Mouse (Mus musculus): ENCODE results near the gene Barhl1.

The Barhl1 gene

GRCm38 (mm10) chr2:28916513-28916865, at the start of gene Barhl1:
Barhl1 (minus strand) TSS chr2:28916668.
- peak in 1 of 2 experiments; percentile 13 for DNase-seq

DNA sequence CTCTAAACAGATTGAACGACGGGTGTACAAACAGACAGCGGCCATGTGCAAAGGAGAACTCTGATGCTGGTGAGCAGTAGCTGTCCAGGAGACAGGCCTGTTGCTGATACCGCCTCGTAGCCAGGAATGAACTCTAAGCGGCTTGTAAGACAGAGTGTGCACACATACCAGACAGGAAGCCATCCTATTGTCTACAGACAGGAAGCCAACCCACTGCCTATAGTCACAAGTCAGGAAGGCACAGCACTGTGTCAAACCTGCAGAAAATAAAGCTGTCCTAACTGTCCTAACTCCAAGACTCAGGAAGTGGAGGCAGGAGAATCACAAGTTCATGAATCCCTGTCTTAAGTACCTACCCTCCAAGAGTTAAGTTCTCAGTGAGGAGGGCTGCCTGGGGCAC, 47.1 kb upstream of the Barhl1 start:
- DNase-seq = no peak

DNA sequence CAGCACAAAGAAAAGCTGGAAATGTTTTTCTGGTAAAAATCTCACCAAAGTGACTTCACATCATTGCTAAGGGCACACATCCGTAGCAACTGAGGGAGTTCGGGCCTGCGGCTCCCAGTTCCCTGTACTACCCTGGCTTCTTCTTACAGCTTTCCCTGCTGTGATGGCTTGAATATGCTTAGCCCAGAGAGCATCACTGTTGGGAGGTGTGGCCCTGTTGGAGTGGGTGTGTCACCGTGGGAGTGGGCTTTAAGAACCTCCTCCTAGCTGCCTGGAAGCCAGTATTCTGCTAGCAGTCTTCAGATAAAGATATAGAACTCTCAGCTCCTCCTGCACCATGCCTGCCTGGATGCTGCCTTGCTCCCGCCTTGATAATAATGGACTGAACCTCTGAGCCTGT, 45.2 kb upstream of the Barhl1 start:
- DNase-seq = no peak

DNA sequence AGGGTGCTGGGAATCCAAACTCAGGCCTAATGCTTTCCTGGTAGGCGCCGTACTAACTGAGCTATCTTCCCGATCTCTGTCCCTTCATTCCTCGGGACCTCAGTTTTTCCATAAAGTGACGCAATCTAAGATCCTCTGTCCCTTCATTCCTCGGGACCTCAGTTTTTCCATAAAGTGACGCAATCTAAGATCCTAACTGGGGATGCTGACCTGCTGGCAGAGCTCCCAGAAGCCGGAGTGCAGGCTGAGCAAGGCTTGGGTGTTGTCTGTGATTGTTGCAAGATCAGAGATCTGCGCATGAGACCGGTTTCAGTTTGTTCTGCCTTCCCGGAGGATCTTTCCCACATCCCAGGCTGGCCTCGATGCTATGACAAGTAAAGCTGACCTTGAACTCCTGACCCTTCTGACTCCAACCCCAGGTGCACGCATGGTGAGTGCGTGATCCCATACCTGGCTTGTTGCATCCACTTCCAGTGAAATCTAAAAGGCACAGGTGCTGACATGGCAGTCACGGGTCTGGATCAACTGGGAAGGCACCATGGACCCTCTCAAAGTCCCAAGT, 44.6 kb upstream of the Barhl1 start:
- peak in 1 of 2 experiments; percentile 41 for DNase-seq

DNA sequence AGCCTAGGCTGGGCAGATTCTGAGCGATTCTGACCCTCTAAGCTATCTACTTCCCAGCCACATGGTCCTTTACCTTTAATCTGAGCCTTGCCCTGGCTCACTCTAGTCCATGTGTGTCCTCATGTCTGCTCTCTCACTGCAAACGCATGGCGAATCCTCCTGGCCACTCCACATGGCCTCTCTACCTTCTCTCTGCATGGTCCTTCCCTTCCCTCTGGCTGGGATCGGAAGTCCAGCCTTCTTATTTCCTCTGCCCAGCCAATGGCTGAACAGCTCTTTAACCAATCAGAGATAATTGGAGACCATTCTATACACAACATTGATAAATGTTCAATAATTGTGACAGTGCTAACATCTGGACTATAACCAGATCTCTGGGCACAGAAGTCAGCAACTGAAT, 40.4 kb upstream of the Barhl1 start:
- DNase-seq = no peak

DNA sequence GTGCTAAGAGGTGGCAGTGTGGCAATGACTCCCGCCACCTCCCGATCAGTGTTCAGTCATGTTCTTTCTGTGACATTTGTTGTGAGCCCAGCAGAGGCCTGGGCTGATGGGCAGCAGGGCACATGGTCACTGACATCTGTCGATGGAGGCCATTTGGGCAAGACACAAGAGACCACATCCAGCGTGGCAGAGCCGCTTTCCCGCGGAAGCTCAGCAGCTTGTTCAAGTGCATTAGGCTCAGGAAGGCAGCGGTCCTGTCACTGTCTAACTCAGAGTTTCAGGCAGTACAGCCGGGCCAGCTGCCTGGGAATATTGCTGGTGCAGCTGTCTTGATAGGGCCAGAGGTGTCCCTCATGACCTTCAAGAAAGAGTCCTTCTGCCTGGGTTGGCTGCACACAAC, 38.1 kb upstream of the Barhl1 start:
- no peak for DNase-seq

DNA sequence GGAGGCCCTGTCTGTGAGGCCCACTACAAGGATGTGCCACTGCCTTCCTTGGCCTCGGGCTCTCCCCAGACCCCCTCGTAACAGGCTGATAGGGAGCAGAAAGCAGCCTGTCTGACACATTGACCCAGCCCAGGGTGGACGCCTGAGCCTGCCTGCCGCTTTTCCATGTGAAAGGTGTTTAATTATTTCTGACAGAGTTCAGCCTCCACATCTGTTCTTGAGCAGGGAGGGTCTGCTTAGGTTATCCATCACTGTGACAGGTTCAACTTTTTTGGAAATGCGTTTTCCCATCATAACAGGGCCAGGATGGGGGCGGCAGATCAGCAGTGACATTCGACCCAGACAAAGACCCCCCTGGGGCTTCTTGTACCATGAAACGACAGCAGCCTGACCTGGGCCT, 36.5 kb upstream of the Barhl1 start:
- DNase-seq = no peak

DNA sequence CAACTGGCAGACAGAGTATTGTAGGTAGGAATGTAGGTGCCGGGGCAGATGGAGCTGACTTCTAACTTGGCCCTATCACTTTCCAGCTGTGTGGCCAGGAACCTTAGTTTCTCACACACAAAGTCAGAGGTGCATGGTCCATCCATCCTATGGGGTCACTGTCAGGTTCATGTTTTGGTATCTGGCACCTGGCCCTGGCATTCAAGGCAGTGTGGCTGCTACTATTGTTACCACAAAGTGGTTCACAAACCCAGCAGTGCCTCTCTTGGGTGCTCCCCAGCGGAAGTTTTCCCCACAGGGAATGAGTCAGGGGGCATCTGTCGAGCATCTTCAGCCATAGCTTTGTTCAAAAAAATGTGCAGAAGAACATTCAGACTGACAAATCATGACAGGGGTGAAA, 29.8 kb upstream of the Barhl1 start:
- no peak for DNase-seq

DNA sequence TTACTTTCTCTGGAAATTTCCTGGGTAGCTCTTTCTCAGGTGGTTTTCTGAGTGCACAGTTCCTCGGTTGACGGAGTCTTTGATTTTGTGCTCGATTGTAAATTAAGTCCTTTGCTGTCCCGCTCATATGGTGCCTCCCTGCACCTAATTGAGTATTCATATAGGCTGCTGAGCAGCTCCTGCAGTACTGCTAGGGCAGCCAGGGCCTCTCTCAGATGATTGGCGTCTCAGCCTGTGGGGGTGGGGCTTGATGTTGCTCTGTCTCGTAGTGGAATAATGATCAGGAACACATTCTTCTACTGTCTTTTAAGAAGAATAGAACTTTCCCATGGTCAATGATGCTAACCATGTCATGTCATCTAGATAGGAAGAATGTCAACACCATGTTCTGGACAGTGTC, 28.9 kb upstream of the Barhl1 start:
- DNase-seq = no peak

DNA sequence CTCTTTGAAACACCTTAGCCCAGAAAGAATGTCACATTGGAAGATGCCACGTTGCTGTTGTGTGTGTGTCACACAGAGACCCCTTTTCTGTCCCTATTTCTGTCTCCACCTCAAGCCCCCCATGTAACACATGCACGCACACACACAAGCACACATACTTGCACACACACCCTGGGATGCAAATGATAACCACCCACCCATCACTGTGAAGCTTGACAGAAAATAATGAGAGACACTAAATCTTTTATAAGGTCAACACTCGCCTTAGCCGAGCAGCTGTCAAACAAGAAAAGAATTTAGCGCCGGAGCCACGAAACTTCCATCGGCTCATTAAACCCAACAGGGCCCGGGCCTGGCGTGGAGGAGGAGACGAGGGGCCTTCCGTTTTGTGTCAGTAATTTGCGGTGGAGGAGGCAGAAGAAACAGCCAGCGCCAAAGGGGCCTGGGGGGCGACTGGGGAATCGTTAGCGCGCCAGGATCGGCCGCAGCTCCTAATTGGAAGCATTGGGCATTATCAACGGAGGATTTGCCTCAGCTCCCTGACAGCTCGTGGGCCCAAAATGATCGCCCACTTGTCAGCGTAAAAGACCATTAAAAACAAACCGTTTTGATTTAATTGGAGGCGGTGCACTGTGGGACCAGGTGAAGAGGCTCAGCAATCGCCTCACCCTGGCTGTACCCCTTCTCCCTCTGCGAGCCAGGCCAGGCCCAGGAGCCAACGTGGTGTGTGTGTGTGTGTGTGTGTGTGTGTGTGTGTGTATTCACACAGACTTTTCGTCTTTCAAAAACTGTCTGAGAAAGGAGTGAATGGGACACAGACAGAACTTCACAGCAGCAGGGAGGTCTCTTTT, 27.4 kb upstream of the Barhl1 start:
- DNase-seq = peak; percentile 29 to 45

GRCm38 (mm10) chr2:28938997-28939396, 22.5 kb upstream of the Barhl1 start:
- DNase-seq = no peak

- no peak for DNase-seq
These were observed 14.1 kb upstream of the Barhl1 start for GRCm38 (mm10) chr2:28930571-28930970.

DNA sequence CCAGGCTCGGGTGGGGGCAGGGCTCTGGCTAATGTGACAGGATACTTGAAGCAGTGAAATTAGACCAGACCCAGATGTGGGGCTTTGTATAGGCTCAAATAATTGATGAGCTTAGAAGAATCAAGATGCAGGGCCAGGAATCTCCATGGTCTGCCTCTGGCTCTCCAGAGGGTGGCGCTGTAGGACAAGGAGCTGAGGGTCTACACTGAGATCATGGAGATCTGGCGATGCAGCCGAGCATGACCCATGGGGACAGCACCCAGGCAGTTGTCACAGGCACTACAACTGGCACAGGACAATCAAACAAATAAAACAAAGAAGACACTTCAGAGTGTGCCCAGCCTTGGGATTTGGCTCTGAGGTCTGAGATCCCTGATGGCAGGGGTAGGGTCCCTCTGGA, 7.4 kb upstream of the Barhl1 start:
- DNase-seq = peak; percentile 86 to 89

DNA sequence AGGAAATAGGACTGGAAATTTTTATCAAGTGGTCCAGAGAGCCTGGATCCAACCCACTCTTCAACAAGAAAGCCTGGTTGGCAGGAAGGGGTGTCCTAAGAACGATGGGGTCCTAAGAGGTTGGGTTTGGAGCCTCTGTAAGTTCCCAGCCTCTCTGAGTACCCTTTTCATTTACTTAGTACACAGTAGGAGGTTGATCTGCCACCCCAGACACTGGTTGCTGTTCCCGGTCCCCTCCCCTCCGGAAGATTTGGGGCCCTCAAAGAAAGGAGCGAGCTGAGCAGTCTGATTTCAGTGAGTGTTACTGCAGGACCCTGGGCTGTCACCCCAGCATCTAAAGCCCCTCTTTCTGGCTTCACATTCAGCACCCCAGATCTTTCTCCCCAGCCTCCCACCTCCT, 2.5 kb upstream of the Barhl1 start:
- DNase-seq = no peak

DNA sequence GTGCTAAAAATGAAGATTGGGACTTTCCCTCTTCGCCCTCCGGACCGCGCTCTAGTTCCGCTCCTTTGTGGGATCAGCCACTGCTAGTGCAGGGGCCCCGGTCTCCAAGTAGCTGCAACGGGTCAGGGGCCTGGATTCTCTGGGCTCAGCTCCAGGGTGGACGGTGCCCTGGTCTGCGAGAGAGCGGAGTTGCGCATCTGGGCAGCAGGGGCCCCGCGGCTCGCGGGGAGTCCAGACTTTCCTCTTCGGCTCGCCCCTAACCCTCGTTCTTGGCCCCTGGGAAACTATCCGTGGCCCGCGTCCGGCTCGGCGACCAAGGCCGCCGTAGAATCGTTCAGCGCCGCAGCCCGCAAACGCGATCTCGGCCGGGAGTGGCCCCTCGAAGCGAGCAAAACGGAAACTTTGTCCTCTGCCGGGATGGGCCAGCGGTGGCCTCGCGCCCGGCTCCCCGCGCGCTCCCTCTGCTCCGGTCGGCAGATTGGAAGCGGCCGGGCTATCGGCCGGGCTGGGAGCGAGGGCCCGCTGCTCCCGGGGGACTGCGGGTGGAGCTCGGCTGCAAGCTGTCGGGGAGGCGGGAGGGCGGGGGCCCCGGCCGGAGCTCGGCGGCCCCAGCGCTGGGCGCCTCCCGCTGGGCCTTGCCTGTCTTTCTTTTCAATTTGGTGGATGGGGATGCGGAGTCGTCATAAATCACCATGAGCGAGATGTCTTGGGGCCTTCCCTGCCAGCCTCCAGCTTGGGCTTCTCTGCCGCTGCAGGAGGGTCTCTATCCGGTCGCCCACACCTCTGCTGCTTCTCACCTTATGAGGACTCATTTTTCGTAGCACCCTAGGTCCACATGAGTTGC, 1.3 kb upstream of the Barhl1 start:
- peak; percentile 23 to 40 for DNase-seq

DNA sequence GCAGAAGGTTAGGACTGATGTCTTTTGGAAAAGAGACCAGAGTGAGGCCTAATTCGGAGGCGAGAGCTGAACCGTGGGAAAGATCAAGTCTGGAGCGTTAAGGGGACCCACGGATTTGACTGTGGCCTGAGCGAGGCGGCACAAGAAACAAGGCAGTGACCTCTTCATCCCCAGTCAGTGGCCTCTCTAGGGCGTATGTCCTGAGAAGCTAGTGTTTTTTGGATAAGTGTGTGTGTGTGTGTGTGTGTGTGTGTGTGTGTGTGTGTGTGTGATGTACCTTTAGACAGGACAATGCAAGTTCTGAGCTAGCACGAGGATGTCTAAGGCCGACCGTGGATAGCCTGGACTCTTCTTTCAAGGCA, 669 bp upstream of the Barhl1 start:
- DNase-seq = peak in 1 of 2 experiments; percentile 16

DNA sequence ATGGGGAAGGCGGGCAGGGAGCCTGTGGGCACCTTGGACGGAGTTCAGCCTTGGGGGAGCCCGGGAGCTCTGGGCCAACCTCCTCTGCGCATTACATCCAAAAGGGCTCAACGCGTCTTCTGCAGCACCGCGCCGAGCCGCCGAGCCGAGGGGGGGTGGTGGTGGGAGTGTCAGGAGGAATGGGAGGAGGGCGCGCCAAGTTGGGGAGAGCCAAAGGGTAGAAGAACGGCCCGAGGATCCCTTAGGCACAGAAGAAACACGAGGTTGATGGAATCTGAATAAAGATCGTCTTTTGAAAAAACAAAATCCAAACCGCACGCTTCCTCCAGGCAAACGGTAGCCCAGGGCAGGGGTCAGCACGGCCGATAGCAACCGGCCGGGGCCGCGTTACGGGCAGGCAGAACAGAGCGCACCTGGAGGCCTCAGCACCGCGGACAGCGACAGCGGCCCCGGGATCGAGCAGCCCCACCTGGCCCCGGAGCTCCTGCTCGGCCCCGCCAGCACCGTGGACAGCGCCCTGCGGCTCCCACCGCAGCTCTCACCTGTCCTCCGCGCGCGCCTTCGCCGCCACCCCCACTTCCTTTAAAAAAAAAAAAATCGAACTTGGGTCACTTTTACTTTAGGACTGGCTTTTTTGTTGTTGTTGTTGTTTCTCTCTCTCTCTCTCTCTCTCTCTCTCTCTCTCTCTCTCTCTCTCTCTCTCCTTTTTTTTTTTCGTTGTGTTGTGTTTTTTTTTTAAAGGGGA, 528 bp downstream of the Barhl1 start:
- DNase-seq = peak; percentile 94

GRCm38 (mm10) chr2:28915104-28915738, 1.2 kb downstream of the Barhl1 start:
- DNase-seq = peak in 1 of 2 experiments; percentile 10

DNA sequence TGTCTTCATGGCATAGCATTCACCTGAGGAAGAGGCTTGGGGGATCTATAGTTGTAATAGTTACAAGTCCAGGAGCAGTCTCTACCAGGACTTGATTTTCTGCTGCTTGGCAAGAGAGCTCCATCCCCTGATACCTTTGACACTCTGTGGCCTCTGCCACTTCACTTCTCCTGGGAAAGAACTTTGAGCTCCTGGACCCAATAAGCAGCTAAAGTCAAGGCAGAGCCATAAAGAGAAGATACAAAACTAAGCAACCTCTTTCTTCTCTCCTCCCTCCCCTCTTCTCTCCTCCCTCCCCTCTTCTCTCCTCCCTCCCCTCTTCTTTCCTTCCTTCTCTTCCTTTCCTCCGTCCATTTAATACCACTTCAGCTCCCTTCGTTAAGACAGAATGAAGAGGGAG, 2.3 kb downstream of the Barhl1 start:
- DNase-seq = no peak

DNA sequence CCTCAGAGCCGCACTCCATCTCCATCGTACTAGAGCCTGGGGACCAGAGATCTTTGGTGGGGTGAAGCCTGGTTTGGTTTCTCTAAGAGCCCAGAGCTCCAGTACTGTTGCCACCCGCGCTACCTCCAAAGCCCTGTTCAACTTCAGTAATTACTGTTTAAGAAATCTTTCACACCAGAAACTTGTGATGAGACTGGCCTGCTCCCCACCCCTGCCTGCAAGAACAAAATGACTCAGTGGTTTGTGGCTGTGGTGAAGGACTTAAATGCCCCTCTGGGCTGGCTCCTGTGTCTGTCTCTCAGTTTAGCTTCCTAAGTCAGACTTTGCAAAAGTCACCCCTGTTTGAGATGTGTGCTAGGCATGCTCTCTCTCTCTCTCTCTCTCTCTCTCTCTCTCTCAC, 3.5 kb downstream of the Barhl1 start:
- peak in 1 of 2 experiments; percentile 12 for DNase-seq

GRCm38 (mm10) chr2:28912039-28912700, 4.3 kb downstream of the Barhl1 start:
- peak in 1 of 2 experiments; percentile 22 for DNase-seq

Data from kidney, postnatal 4 days (tissue).